Comparison of ENCODE assay signal across 30 mouse cellular contexts in genomic region chrX:152121687-152122086, GRCm38 (mm10).
"Had no signal": no experiment of that assay in that cellular context is flagged by ENCODE, and none has a peak within 500 bp of the region (broad histone marks: within the 10 kb centered on the region; RNA-seq: fewer than 3 reads in every experiment).

No protein-coding gene starts in this region.

- H3K4me2 ChIP-seq: limb, embryonic 12.5 days; limb, embryonic 13.5 days; limb, embryonic 15.5 days; liver, embryonic 11.5 days; liver, embryonic 12.5 days; liver, embryonic 13.5 days; liver, embryonic 15.5 days; lung, embryonic 14.5 days; lung, embryonic 15.5 days; midbrain, embryonic 11.5 days; midbrain, embryonic 12.5 days; midbrain, embryonic 13.5 days; midbrain, embryonic 15.5 days had no signal

- H3K36me3 ChIP-seq: limb, embryonic 10.5 days; limb, embryonic 12.5 days; limb, embryonic 13.5 days; limb, embryonic 15.5 days; liver, embryonic 12.5 days; liver, embryonic 13.5 days; liver, embryonic 15.5 days; lung, embryonic 15.5 days; midbrain, embryonic 10.5 days; midbrain, embryonic 12.5 days; midbrain, embryonic 13.5 days; midbrain, embryonic 15.5 days had no signal

- DNase-seq: left cerebral cortex, postnatal 4 days; liver; liver, embryonic 13.5 days; liver, postnatal 0 days; lung, adult 18-20 months; lung, adult 2 months; lung, embryonic 14.5 days; lung, postnatal 10 days; lung, postnatal 14 days; lung, postnatal 36 days; lung, postnatal 4 days; midbrain, embryonic 14.5 days had no signal

- H3K9me3 ChIP-seq: limb, embryonic 10.5 days; limb, embryonic 12.5 days; limb, embryonic 13.5 days; limb, embryonic 15.5 days; liver, embryonic 12.5 days; liver, embryonic 13.5 days; liver, embryonic 15.5 days; lung, embryonic 15.5 days; megakaryocyte, embryonic 14.5 days; midbrain, embryonic 10.5 days; midbrain, embryonic 12.5 days; midbrain, embryonic 13.5 days; midbrain, embryonic 15.5 days had no signal

- H3K4me1 ChIP-seq: limb, embryonic 10.5 days; limb, embryonic 12.5 days; limb, embryonic 13.5 days; limb, embryonic 15.5 days; liver, embryonic 12.5 days; liver, embryonic 13.5 days; liver, embryonic 15.5 days; lung, embryonic 15.5 days; megakaryocyte, embryonic 14.5 days; midbrain, embryonic 12.5 days; midbrain, embryonic 13.5 days; midbrain, embryonic 15.5 days had no signal

- H3K27ac ChIP-seq: left cerebral cortex, adult 2 months; limb, embryonic 10.5 days; limb, embryonic 12.5 days; limb, embryonic 13.5 days; limb, embryonic 15.5 days; liver, embryonic 12.5 days; liver, embryonic 13.5 days; liver, embryonic 14.5 days; liver, embryonic 15.5 days; lung, embryonic 15.5 days; macrophage; midbrain, embryonic 10.5 days; midbrain, embryonic 12.5 days; midbrain, embryonic 13.5 days; midbrain, embryonic 15.5 days had no signal

- H3K4me3 ChIP-seq: left cerebral cortex, adult 2 months; limb, embryonic 10.5 days; limb, embryonic 12.5 days; limb, embryonic 13.5 days; limb, embryonic 15.5 days; liver, embryonic 12.5 days; liver, embryonic 13.5 days; liver, embryonic 15.5 days; lung, embryonic 15.5 days; megakaryocyte, embryonic 14.5 days; midbrain, embryonic 10.5 days; midbrain, embryonic 12.5 days; midbrain, embryonic 13.5 days; midbrain, embryonic 15.5 days; myocyte had no signal

- H3K9ac ChIP-seq: limb, embryonic 12.5 days; limb, embryonic 13.5 days; limb, embryonic 15.5 days; liver, embryonic 12.5 days; liver, embryonic 13.5 days; liver, embryonic 14.5 days; liver, embryonic 15.5 days; liver, postnatal 0 days; lung, embryonic 14.5 days; lung, embryonic 15.5 days; midbrain, embryonic 12.5 days; midbrain, embryonic 13.5 days; midbrain, embryonic 15.5 days had no signal
